Mouse (Mus musculus): ENCODE measurements around the gene Hnrnpk.
"Not testable (repeated sequence)": the region's sequence is repeated elsewhere in the genome, so short reads cannot be mapped to it uniquely, and the experiment has no call there.

Hnrnpk gene

GRCm38 (mm10) chr13:58388379-58388778, 14.8 kb downstream of the Hnrnpk start:
- no peak for DNase-seq (ENCODE audit: low spot score)

DNA sequence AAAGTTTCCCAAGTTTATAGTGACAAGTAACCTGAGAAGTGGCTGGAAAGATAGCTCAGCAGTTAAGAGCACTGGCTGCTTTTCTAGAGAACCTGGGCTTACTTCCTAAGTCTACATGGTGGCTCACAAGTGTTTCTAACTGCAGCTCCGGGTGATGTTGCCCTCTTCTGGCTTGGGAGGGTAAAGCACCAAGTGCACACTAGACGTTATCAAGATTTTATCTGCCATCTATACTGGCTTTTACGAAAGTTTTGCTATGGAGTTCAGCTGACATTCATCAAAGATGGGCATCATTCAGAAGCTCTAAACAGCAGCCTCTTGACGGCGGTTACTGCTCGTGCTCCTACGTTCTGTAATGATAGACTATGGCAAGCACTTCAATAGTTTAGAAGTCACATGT, 15.2 kb downstream of the Hnrnpk start:
- peak; percentile 11 for DNase-seq (ENCODE audit: low spot score)

- no peak for DNase-seq (ENCODE audit: low spot score)
Observed at GRCm38 (mm10) chr13:58385547-58385920, 17.6 kb downstream of the Hnrnpk start.

DNA sequence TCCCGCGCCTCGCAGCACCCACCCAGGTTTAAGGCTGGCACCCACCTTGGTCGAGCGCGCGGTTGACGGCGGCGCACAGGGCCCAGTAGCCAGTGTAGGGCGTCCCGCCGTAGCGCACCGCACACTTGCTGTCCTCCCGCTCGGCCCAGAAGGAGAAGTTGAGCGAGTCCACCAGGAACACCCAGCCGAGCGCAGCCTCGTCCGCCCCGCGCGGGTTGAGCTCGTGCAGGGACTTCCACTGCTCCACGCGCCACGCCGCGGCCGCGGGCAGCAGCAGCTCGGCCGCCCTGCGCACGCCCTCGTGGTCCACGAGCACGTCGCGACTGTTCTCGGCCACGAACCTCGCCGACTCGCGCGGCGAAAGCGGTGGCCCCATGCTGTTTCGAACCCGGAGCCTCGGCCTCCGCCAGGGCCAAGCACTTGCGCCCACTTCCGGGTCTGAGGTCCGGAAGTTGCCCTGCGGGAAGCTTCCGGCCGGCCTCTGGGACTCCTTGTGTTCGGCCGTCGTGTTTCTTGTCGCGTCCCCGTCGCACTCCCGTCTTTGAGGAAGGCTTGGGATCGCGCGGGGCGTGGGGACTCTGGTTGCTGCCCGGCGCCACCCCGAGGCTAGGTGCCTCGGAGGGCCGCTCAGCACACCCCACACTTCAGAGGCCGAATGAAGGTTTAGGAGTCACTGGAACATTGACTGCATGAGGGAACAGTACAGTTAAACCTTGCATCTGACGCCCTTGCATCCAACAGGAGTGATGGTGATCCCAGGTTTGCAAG, 18.2 kb downstream of the Hnrnpk start, which contains the start of gene 2210016F16Rik:
Gene 2210016F16Rik, minus strand, starts transcription at position 447 of the 768 bp plus-strand sequence.
- peak; percentile 33 for DNase-seq (ENCODE audit: low spot score)

- no peak for DNase-seq (ENCODE audit: low spot score)
Observed at GRCm38 (mm10) chr13:58384371-58384770, 18.8 kb downstream of the Hnrnpk start.

DNA sequence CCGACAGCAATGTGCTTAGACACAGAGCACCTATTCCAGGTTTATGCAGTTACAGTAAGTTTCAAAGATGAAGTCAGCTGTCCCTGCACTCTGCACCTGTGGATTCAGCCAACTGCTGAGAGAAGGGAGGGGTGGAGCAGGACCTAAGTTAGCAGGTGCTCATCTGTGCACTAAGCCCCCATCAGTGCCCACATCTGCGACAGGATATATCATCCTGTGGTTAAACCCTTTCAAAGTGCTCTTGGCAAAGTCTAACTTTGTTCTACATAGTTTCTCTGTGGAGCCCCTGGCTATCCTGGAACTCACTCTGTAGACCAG, 30.0 kb downstream of the Hnrnpk start:
- no peak for DNase-seq (ENCODE audit: low spot score)

GRCm38 (mm10) chr13:58372278-58373152, 30.6 kb downstream of the Hnrnpk start:
- no peak for DNase-seq (ENCODE audit: low spot score)

DNA sequence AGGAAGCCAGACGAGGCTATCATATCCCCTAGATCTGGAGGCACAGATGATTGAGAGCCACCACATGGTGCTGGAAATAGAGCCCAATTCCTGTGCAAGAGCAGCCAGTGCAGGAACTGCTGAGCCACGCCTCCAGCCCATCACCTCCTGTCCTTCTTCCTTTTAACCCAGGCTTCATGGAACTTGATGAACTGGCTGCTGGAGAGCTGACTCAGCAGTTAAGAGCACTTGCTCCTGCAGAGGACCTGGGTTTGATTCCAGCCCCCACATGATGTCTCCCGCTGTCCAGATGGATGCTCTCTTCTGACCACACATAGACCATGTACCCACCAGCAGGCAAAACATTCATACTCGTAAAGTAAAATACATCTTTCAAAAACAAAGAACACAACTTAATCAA, 34.3 kb downstream of the Hnrnpk start:
- DNase-seq (ENCODE audit: low spot score), result no peak

GRCm38 (mm10) chr13:58367641-58368040, 35.5 kb downstream of the Hnrnpk start:
- DNase-seq (ENCODE audit: low spot score), result no peak

DNA sequence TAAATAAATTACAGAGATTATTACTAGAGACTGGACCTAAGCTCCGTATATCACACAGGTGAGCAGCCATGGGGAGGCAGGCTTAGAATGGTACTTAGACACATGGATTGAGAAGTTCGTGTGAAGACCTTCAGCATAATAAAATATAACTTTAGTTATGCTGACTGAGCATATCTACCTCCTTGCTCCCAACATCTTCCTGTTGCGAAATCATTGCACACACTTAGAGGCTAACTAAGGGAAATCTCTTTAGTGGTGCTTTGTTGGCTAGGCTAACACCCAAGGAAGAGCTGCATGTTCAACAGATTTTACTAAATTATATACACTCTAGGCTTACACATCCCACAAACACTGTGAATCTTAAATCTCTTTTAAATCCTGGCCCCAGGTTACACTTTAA, 36.8 kb downstream of the Hnrnpk start:
- DNase-seq (ENCODE audit: low spot score), result no peak

DNA sequence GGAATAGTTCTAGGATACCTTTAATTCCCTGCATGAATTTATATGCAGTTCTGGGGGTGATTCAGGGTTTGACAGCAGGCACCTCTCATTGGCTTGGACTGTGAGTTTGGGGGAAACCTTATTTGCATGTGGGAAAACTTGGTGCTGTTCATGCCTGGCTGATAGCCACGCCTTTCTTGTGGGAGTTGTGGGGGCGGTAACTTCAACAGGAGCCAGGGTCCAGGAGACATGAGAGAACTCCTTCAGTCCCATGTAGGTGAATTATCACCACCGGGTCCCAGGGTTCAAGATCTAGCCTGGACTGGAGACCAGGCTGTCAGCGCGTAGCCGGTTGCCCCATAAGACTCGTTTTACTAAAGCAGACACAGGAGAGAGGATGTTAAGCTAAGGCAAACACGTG, 38.0 kb downstream of the Hnrnpk start:
- not testable (repeated sequence) for DNase-seq (ENCODE audit: low spot score)

GRCm38 (mm10) chr13:58364353-58365175, 38.6 kb downstream of the Hnrnpk start:
- DNase-seq (ENCODE audit: low spot score), result no peak

- DNase-seq (ENCODE audit: low spot score), result no peak
Observed at GRCm38 (mm10) chr13:58359304-58359653, 43.9 kb downstream of the Hnrnpk start.

DNA sequence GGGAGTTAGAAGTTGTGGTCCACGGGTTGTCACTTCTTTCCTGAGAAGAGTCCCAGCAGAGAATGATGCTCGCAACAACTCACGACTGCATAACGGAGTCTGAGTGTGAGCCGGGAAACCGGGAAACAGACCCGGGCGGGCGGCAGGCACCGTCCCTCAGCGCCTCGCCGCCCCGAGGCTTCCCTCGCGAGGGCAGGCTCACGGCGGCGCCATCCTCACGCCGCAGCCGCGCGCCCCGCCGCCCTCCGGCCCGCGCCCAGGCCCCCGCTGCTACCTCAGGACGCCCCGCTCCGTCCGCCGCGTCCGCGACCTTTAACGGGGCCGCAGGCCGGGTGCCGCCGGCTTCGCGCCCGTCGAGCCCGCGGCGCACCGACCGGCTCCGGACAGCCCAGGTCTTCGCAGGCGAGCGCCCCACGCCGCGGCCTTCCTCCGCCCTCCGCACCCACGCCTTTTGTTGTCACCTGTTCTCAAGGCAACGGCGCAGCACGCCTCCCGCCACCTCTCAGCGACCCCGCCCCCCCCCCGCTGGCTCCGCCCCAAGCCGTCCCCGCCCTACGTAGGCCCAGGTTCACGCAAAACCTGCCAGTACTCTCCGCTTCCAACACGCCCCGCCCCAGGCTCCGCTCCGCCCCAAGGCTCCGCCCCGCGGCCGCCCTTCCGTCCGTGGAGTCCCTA, 44.4 kb downstream of the Hnrnpk start, which contains the start of gene Kif27:
Gene Kif27, minus strand, starts transcription at position 494 of the 675 bp plus-strand sequence.
- peak; percentile 74 for DNase-seq (ENCODE audit: low spot score)

DNA sequence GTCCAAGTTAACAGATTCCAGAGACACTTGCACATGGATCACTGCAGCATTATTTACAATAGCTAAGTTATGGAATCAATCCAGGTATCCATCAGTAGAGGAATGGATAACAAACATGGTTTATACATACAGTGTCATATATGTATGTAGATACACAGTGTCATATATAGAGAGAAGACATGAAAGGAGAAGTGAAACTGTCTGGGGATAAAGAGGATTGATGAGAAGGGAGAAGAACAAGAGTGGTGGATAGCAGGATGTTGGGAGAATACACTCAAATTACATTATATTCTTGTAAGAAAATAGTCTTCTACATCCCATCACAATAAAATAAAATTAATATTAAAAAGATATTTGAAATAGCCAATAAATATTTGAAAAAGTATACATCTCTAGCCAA, 50.1 kb downstream of the Hnrnpk start:
- DNase-seq (ENCODE audit: low spot score), result no peak

DNA sequence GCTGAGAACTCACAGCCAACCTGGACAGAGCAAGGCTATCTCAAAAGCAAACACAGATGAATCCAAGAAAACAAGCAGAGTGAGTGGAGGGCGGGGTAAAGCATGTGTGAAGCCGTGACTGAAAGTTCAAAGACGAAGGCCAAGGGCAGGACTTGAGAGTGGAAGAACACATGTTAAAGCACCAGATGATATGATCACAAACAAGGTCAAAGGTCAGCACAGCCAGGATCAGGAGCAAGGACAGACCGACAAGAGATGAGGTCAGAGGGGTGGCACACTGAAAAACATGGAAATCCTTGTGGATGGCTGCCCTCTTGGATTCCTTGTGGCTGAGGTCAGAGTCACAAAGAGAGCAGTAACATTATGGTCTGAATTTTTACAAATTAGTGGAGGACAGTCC, 52.5 kb downstream of the Hnrnpk start:
- peak; percentile 4 for DNase-seq (ENCODE audit: low spot score)

DNA sequence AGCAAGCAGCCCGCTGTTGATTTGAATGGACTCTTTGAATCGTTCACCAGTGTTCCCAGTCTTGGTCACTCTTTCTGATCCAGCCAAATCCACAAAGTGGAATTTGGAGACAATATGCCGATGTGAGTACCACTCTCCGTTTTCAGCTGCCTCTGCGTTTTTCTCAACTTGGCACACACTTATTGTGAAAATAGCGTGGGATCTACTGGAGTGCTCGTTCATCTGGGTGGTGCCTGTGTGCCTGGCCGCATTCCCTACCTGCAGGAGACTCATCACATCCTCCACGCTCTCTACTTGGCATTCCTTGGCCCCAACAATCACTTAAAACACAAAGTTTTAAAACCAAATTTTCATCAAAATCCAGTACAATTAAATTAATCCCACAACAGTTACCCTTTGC, 58.6 kb downstream of the Hnrnpk start:
- no peak for DNase-seq (ENCODE audit: low spot score)
